Mouse (Mus musculus): ENCODE results near the gene Slc16a1. TPM values are rescaled to one million over a fixed set of nuclear protein-coding genes. Genes with fewer than 3 reads are reported as not detected.

Gene Slc16a1
- polyA plus RNA-seq, 1 experiment = 11.6 TPM

GRCm38 (mm10) chr3:104609690-104610380 is 28.6 kb upstream of the Slc16a1 start:
- Histone ChIP-seq H3K4me3 (ENCODE audit: control insufficient read depth, low read depth, low read length) (no peak overlapping the region), H3K27me3 (ENCODE audit: control insufficient read depth, insufficient read depth, low read length) (no peaks in the 10 kb centered on the region), H3K27ac (ENCODE audit: control insufficient read depth, insufficient read depth, low read depth, low read length) (no peak overlapping the region), H3K4me1 (ENCODE audit: control insufficient read depth, insufficient read depth, low read length) (no peaks in the 10 kb centered on the region), H3K36me3 (ENCODE audit: control insufficient read depth, insufficient read depth, low read length) (no peaks in the 10 kb centered on the region)
- no peak for TF ChIP-seq POLR2A (IDR thresholded peaks at IDR 0.05; ENCODE audit: control insufficient read depth, low read depth, low read length)
- no peak for TF ChIP-seq CTCF (IDR thresholded peaks at IDR 0.05; ENCODE audit: control insufficient read depth, insufficient read depth, insufficient replicate concordance, low read depth, low read length)

- Histone ChIP-seq H3K27me3 (ENCODE audit: control insufficient read depth, insufficient read depth, low read length) (no peaks in the 10 kb centered on the region), H3K36me3 (ENCODE audit: control insufficient read depth, insufficient read depth, low read length) (no peaks in the 10 kb centered on the region), H3K27ac (ENCODE audit: control insufficient read depth, insufficient read depth, low read depth, low read length) (no peak overlapping the region), H3K4me1 (ENCODE audit: control insufficient read depth, insufficient read depth, low read length) (no peaks in the 10 kb centered on the region), H3K4me3 (ENCODE audit: control insufficient read depth, low read depth, low read length) (no peak overlapping the region)
- TF ChIP-seq POLR2A (IDR thresholded peaks at IDR 0.05; ENCODE audit: control insufficient read depth, low read depth, low read length) (no peak), CTCF (IDR thresholded peaks at IDR 0.05; ENCODE audit: control insufficient read depth, insufficient read depth, insufficient replicate concordance, low read depth, low read length) (no peak)
Measured at GRCm38 (mm10) chr3:104610453-104611230, 27.8 kb upstream of the Slc16a1 start.

DNA sequence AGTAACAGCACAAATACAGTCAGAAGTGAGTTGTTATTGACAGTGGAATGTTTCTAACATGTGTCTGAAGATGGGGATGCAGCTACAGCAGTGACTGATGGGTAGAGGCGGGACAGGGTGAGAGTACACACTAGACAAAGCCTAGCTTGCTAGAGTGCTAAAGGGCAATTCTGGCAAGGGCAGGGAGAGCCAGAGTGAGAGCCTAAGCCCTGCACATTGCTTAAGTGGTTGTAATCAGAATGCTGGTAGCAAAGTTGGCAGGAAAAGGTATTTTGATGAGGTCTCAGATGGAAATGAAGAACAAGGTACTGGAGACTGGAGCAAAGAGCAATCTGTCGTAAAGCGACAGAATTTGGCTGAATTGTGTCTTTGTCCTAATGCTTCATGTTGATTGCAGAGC is 26.5 kb upstream of the Slc16a1 start:
- no peaks in the 10 kb centered on the region for H3K27me3 ChIP-seq (ENCODE audit: control insufficient read depth, insufficient read depth, low read length)
- no peaks in the 10 kb centered on the region for H3K36me3 ChIP-seq (ENCODE audit: control insufficient read depth, insufficient read depth, low read length)
- TF ChIP-seq POLR2A (IDR thresholded peaks at IDR 0.05; ENCODE audit: control insufficient read depth, low read depth, low read length) (no peak), CTCF (IDR thresholded peaks at IDR 0.05; ENCODE audit: control insufficient read depth, insufficient read depth, insufficient replicate concordance, low read depth, low read length) (no peak)
- no peak overlapping the region for H3K27ac ChIP-seq (ENCODE audit: control insufficient read depth, insufficient read depth, low read depth, low read length)
- H3K4me3 ChIP-seq (ENCODE audit: control insufficient read depth, low read depth, low read length) = no peak overlapping the region
- H3K4me1 ChIP-seq (ENCODE audit: control insufficient read depth, insufficient read depth, low read length) = no peaks in the 10 kb centered on the region; the same call in 1 of the 2 replicates

DNA sequence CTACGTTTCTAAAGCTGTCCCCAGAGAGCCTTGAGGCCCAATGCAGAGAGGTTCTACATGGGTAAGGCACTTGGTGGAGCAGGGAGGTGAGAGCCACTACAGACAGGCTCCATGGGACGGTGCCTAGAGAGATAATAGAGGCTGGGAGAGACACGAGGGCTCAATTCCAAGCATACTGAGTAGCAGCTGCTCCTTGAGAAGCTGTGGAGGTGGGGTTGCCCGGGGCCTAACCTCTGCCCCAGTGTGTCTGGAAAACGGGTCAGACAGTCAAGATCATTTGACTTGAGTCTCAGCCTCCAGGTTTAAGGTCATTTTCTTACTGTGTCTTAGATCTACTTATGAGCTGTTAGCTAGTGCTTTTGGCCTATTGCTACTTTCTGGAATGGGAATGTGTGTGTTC is 25.4 kb upstream of the Slc16a1 start:
- H3K4me1 ChIP-seq (ENCODE audit: control insufficient read depth, insufficient read depth, low read length) = no peaks in the 10 kb centered on the region; the same call in 1 of the 2 replicates
- no peaks in the 10 kb centered on the region for H3K36me3 ChIP-seq (ENCODE audit: control insufficient read depth, insufficient read depth, low read length)
- H3K27me3 ChIP-seq (ENCODE audit: control insufficient read depth, insufficient read depth, low read length) = no peaks in the 10 kb centered on the region

GRCm38 (mm10) chr3:104614081-104614480 is 24.4 kb upstream of the Slc16a1 start:
- Histone ChIP-seq H3K4me3 (ENCODE audit: control insufficient read depth, low read depth, low read length) (no peak overlapping the region), H3K27me3 (ENCODE audit: control insufficient read depth, insufficient read depth, low read length) (no peaks in the 10 kb centered on the region), H3K27ac (ENCODE audit: control insufficient read depth, insufficient read depth, low read depth, low read length) (no peak overlapping the region), H3K4me1 (ENCODE audit: control insufficient read depth, insufficient read depth, low read length) (no peaks in the 10 kb centered on the region; the same call in 1 of the 2 replicates), H3K36me3 (ENCODE audit: control insufficient read depth, insufficient read depth, low read length) (no peaks in the 10 kb centered on the region)
- TF ChIP-seq POLR2A (IDR thresholded peaks at IDR 0.05; ENCODE audit: control insufficient read depth, low read depth, low read length) = no peak

More for the DNA sequence above, 25.4 kb upstream of the Slc16a1 start:
- TF ChIP-seq CTCF (IDR thresholded peaks at IDR 0.05; ENCODE audit: control insufficient read depth, insufficient read depth, insufficient replicate concordance, low read depth, low read length) (no peak), POLR2A (IDR thresholded peaks at IDR 0.05; ENCODE audit: control insufficient read depth, low read depth, low read length) (no peak)
- Histone ChIP-seq H3K27ac (ENCODE audit: control insufficient read depth, insufficient read depth, low read depth, low read length) (no peak overlapping the region), H3K4me3 (ENCODE audit: control insufficient read depth, low read depth, low read length) (no peak overlapping the region)

- no peak for TF ChIP-seq POLR2A (IDR thresholded peaks at IDR 0.05; ENCODE audit: control insufficient read depth, low read depth, low read length)
- no peak for TF ChIP-seq CTCF (IDR thresholded peaks at IDR 0.05; ENCODE audit: control insufficient read depth, insufficient read depth, insufficient replicate concordance, low read depth, low read length)
- no peaks in the 10 kb centered on the region; the same call in 1 of the 2 replicates for H3K4me1 ChIP-seq (ENCODE audit: control insufficient read depth, insufficient read depth, low read length)
- H3K27ac ChIP-seq (ENCODE audit: control insufficient read depth, insufficient read depth, low read depth, low read length) = no peak overlapping the region
- no peaks in the 10 kb centered on the region for H3K36me3 ChIP-seq (ENCODE audit: control insufficient read depth, insufficient read depth, low read length)
- H3K4me3 ChIP-seq (ENCODE audit: control insufficient read depth, low read depth, low read length) = no peak overlapping the region
- no peaks in the 10 kb centered on the region for H3K27me3 ChIP-seq (ENCODE audit: control insufficient read depth, insufficient read depth, low read length)
Measured at GRCm38 (mm10) chr3:104615216-104615615, 23.3 kb upstream of the Slc16a1 start.

DNA sequence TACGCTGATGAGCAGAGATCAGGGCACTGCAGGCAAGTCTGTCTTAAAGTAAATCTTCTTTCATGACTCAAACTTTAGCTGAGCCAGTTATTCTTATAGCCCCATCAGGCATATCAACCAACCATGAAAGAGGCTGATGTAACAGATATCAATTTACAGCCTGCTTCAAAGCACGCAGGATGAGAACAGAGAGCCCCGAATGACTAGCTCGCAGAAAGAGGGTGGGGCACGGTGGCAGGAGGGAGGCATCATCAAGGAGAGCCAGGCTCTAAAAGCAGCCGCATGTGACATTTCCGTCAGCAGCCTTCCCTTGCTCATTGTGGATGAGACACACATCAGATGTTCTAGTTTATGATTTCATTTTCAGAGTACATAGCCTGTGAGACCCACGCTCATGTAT is 22.3 kb upstream of the Slc16a1 start:
- Histone ChIP-seq H3K27ac (ENCODE audit: control insufficient read depth, insufficient read depth, low read depth, low read length) (no peak overlapping the region), H3K4me3 (ENCODE audit: control insufficient read depth, low read depth, low read length) (no peak overlapping the region), H3K4me1 (ENCODE audit: control insufficient read depth, insufficient read depth, low read length) (no peaks in the 10 kb centered on the region; the same call in 1 of the 2 replicates), H3K27me3 (ENCODE audit: control insufficient read depth, insufficient read depth, low read length) (no peaks in the 10 kb centered on the region), H3K36me3 (ENCODE audit: control insufficient read depth, insufficient read depth, low read length) (no peaks in the 10 kb centered on the region)
- TF ChIP-seq CTCF (IDR thresholded peaks at IDR 0.05; ENCODE audit: control insufficient read depth, insufficient read depth, insufficient replicate concordance, low read depth, low read length) = no peak
- TF ChIP-seq POLR2A (IDR thresholded peaks at IDR 0.05; ENCODE audit: control insufficient read depth, low read depth, low read length) = no peak

All from testis, adult 2 months (tissue).